Mouse (Mus musculus): ENCODE data around the gene Ntm.
A peak's percentile ranks its signal among the peaks of the same experiment; 100 is the strongest.

The Ntm gene

GRCm38 (mm10) chr9:29562419-29563071, 400.4 kb downstream of the Ntm start:
- no peak for DNase-seq

GRCm38 (mm10) chr9:29558915-29559314, 404.0 kb downstream of the Ntm start:
- no peak for DNase-seq

- no peak for DNase-seq
Measured at GRCm38 (mm10) chr9:29550582-29550981, 412.4 kb downstream of the Ntm start.

- DNase-seq: no peak
Measured at GRCm38 (mm10) chr9:29550107-29550506, 412.8 kb downstream of the Ntm start.

GRCm38 (mm10) chr9:29536415-29536814, 426.5 kb downstream of the Ntm start:
- no peak for DNase-seq

GRCm38 (mm10) chr9:29534773-29535172, 428.2 kb downstream of the Ntm start:
- DNase-seq: no peak

- no peak for DNase-seq
Measured at GRCm38 (mm10) chr9:29534304-29534703, 428.6 kb downstream of the Ntm start.

GRCm38 (mm10) chr9:29533556-29533955, 429.4 kb downstream of the Ntm start:
- no peak for DNase-seq

- no peak for DNase-seq
Measured at GRCm38 (mm10) chr9:29531147-29531917, 431.6 kb downstream of the Ntm start.

GRCm38 (mm10) chr9:29524109-29524508, 438.8 kb downstream of the Ntm start:
- DNase-seq: no peak

GRCm38 (mm10) chr9:29523221-29523620, 439.7 kb downstream of the Ntm start:
- no peak for DNase-seq

GRCm38 (mm10) chr9:29519181-29519580, 443.8 kb downstream of the Ntm start:
- DNase-seq: no peak

GRCm38 (mm10) chr9:29516688-29517087, 446.3 kb downstream of the Ntm start:
- DNase-seq: no peak

- no peak for DNase-seq
Measured at GRCm38 (mm10) chr9:29514588-29515356, 448.2 kb downstream of the Ntm start.

GRCm38 (mm10) chr9:29496002-29496401, 466.9 kb downstream of the Ntm start:
- no peak for DNase-seq

GRCm38 (mm10) chr9:29482272-29482671, 480.7 kb downstream of the Ntm start:
- no peak for DNase-seq

- no peak for DNase-seq
Measured at GRCm38 (mm10) chr9:29479051-29479450, 483.9 kb downstream of the Ntm start.

GRCm38 (mm10) chr9:29477219-29477618, 485.7 kb downstream of the Ntm start:
- no peak for DNase-seq

GRCm38 (mm10) chr9:29473418-29473817, 489.5 kb downstream of the Ntm start:
- DNase-seq: no peak

GRCm38 (mm10) chr9:29472226-29472625, 490.7 kb downstream of the Ntm start:
- no peak for DNase-seq

- DNase-seq: no peak
Measured at GRCm38 (mm10) chr9:29464756-29465155, 498.2 kb downstream of the Ntm start.

GRCm38 (mm10) chr9:29462970-29463593, 499.9 kb downstream of the Ntm start:
- no peak for DNase-seq

GRCm38 (mm10) chr9:29457976-29458572, 504.9 kb downstream of the Ntm start:
- peak; percentile 71 for DNase-seq

Data from right cerebral cortex, postnatal 14 days (tissue).